Mouse (Mus musculus) lung, postnatal 0 days (tissue): Measurements from ENCODE around the gene Ppm1l.

ENCODE experiments used
- CTCF ChIP-seq: IDR thresholded peaks from 2 replicates; pipeline ENCODE4 v1.5.1; 2016; ENCODE audit warnings: antibody characterized with exemption, mild to moderate bottlenecking
- EP300 ChIP-seq: IDR thresholded peaks from 2 replicates; pipeline ENCODE4 v1.6.1; 2016; ENCODE audit warnings: antibody characterized with exemption, mild to moderate bottlenecking, control low read depth

GRCm38 (mm10) chr3:69506352-69506751, 189.7 kb downstream of the Ppm1l start:
- no peak for TF ChIP-seq CTCF
- TF ChIP-seq EP300 = no peak
